In the genomic region with DNA sequence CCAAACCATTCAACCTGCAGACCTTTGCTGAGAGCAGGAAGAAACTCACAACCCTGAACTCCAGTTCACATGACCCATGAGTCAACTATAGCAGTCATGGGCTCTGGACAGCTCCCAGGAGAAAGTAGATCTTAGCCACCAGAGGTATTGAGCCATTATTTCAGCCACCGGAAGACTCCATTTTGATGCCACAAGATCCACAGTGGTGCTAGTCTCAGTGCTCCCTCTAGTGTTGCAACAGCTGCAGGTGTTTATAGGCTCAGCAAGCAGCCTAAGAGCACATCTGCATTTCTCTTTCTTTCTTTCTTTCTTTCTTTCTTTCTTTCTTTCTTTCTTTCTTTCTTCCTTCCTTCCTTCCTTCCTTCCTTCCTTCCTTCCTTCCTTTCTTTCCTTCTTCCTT, we compare ENCODE assay signal across 22 mouse cellular contexts.
A peak's percentile ranks its signal among the peaks of the same experiment; 100 is the strongest.
DNase-seq lines count a peak whose midpoint lies in the region; ATAC-seq and TF ChIP-seq lines count a peak whose summit lies in the region.
"Had no signal": no experiment of that assay in that cellular context is flagged by ENCODE, and none has a peak within 500 bp of the region (broad histone marks: within the 10 kb centered on the region; RNA-seq: fewer than 3 reads in every experiment).

No protein-coding gene starts in this region.

- no peak overlapping the region for H3K27ac ChIP-seq in kidney, postnatal 0 days
- no peak overlapping the region for H3K27ac ChIP-seq in kidney, embryonic 16.5 days (ENCODE audit: low read length)
- H3K27ac ChIP-seq: forebrain, embryonic 13.5 days; limb, embryonic 10.5 days; macrophage; midbrain, embryonic 13.5 days; stomach, embryonic 15.5 days had no signal

- H3K4me2 ChIP-seq in kidney, postnatal 0 days (ENCODE audit: low read length) = no peak overlapping the region
- no peak overlapping the region for H3K4me2 ChIP-seq in kidney, embryonic 16.5 days (replicated peaks; ENCODE audit: low read depth, low read length)
- H3K4me2 ChIP-seq: forebrain, embryonic 13.5 days; heart, embryonic 11.5 days; liver, embryonic 11.5 days; midbrain, embryonic 13.5 days; stomach, embryonic 15.5 days had no signal

- WGBS in kidney, postnatal 0 days = 47% methylated on average over 1 of the region's 1 CpGs
- 58% methylated on average over 1 of the region's 1 CpGs for WGBS in kidney, embryonic 16.5 days

- no peaks in the 10 kb centered on the region for H3K4me1 ChIP-seq in kidney, postnatal 0 days (replicated peaks; ENCODE audit: insufficient read depth, low read length)
- no peaks in the 10 kb centered on the region for H3K4me1 ChIP-seq in kidney, embryonic 16.5 days (ENCODE audit: insufficient read depth, low read length)
- H3K4me1 ChIP-seq: forebrain, embryonic 13.5 days; limb, embryonic 10.5 days; midbrain, embryonic 13.5 days; stomach, embryonic 15.5 days had no signal

- no peak for ATAC-seq in kidney, postnatal 0 days (replicated peaks; ENCODE audit: low FRiP score, low read depth)
- ATAC-seq in kidney, embryonic 16.5 days (ENCODE audit: low FRiP score, low TSS enrichment) = no peak
- ATAC-seq: forebrain, embryonic 13.5 days; inflammation-experienced regulatory T-cells, adult 6 months; midbrain, embryonic 13.5 days had no signal

- H3K9me3 ChIP-seq in kidney, postnatal 0 days (replicated peaks; ENCODE audit: low read length) = no peaks in the 10 kb centered on the region
- no peaks in the 10 kb centered on the region for H3K9me3 ChIP-seq in kidney, embryonic 16.5 days (ENCODE audit: low read length)
- H3K9me3 ChIP-seq: forebrain, embryonic 13.5 days; limb, embryonic 10.5 days; midbrain, embryonic 13.5 days; stomach, embryonic 15.5 days had no signal

- H3K9ac ChIP-seq in kidney, postnatal 0 days (ENCODE audit: low read depth, low read length) = no peak overlapping the region
- H3K9ac ChIP-seq in kidney, embryonic 16.5 days (replicated peaks; ENCODE audit: low read length) = no peak overlapping the region
- H3K9ac ChIP-seq: forebrain, embryonic 13.5 days; midbrain, embryonic 13.5 days; stomach, embryonic 15.5 days had no signal

- peak; percentile 33; the same call in 1 of the 2 replicates for TF ChIP-seq CTCF in kidney, postnatal 0 days (IDR thresholded peaks at IDR 0.05; ENCODE audit: low read depth)

- DNase-seq in adrenal gland, adult (ENCODE audit: inconsistent age in 2 of 2, low spot score in 1 of 2) = peak; percentile 9 to 37
- DNase-seq in adrenal gland, postnatal 14 days = no peak
- DNase-seq in kidney, postnatal 0 days (ENCODE audit: low spot score) = no peak
- peak; percentile 62 for DNase-seq in ZHBTc4 (ENCODE audit: low read depth, low spot score)
- DNase-seq in right cerebral cortex, adult 18-20 months = no peak
- no peak for DNase-seq in spleen, postnatal 36 days (ENCODE audit: low spot score in 2 of 2)
- DNase-seq in frontal cortex, postnatal 25 days (ENCODE audit: low spot score in 2 of 2) = no peak
- DNase-seq: adrenal gland, adult 8-10 months; cerebellum, adult 18-20 months; heart, postnatal 14 days; lung, adult 2 months; spleen, adult 18-20 months had no signal

- no peak overlapping the region for H3K4me3 ChIP-seq in kidney, postnatal 0 days (replicated peaks; ENCODE audit: low read depth, low read length)
- no peak overlapping the region for H3K4me3 ChIP-seq in kidney, embryonic 16.5 days (ENCODE audit: low read length)
- H3K4me3 ChIP-seq: forebrain, embryonic 13.5 days; limb, embryonic 10.5 days; midbrain, embryonic 13.5 days; stomach, embryonic 15.5 days had no signal

- H3K36me3 ChIP-seq in kidney, postnatal 0 days (ENCODE audit: insufficient read depth, low read length) = no peaks in the 10 kb centered on the region
- no peaks in the 10 kb centered on the region for H3K36me3 ChIP-seq in kidney, embryonic 16.5 days (ENCODE audit: insufficient read depth, low read length)
- H3K36me3 ChIP-seq: limb, embryonic 10.5 days; midbrain, embryonic 13.5 days; stomach, embryonic 15.5 days had no signal

- H3K27me3 ChIP-seq in kidney, postnatal 0 days (ENCODE audit: insufficient read depth, low read length) = no peaks in the 10 kb centered on the region
- no peaks in the 10 kb centered on the region for H3K27me3 ChIP-seq in kidney, embryonic 16.5 days (ENCODE audit: insufficient read depth, low read length)
- H3K27me3 ChIP-seq: CH12.LX; forebrain, embryonic 13.5 days; midbrain, embryonic 13.5 days; stomach, embryonic 15.5 days had no signal

Comparison
In these comparisons a context has a peak if more than half of its experiments do, and no peak if none do; other contexts are left out.
1. DNase-seq: peak in adrenal gland, adult (2 of 2) and ZHBTc4 (single experiment); none in adrenal gland, postnatal 14 days (single experiment), kidney, postnatal 0 days (single experiment), right cerebral cortex, adult 18-20 months (single experiment), spleen, postnatal 36 days (0 of 2) and frontal cortex, postnatal 25 days (0 of 2).